Mouse (Mus musculus) regulatory T cell (primary cell): ENCODE data around the gene Eaf1.
"Not testable (repeated sequence)": the region's sequence is repeated elsewhere in the genome, so short reads cannot be mapped to it uniquely, and the experiment has no call there.

Experiments used
- in situ Hi-C: fragments of 300-600 bp; cut with MboI, MseI; formaldehyde crosslinking; loops from one replicate; pipeline ENCODE4 v1.15.1; 2025; ENCODE audit warnings: high pct_unique_total_duplicates

Eaf1 gene

GRCm38 (mm10) chr14:31494349-31494974 is at the start of gene Eaf1:
Gene Eaf1 (plus strand): TSS chr14:31494399.
- in situ Hi-C loops, result no loop called here

DNA sequence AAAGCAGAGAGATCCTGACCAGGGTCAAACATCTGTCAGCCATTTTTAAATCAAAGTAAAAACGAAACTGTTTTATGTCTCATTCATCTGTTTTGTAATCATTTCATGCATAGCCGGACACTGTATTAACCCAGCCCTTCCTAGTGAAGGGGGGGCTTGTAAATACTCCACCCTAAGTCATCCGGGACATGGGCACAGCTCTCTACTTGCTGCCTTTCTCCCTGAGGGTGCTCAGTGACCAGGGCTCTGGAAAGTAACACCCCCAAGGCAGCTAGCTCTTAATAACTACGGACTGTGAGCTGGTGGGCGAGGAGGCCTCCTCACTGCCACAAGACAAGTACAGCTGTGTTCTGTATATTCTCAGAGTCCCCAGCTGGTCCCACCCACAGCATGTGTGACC is 45.2 kb upstream of the Eaf1 start:
- in situ Hi-C loops, result no loop called here

GRCm38 (mm10) chr14:31453946-31454345 is 40.3 kb upstream of the Eaf1 start:
- in situ Hi-C loops, result not testable (repeated sequence)

GRCm38 (mm10) chr14:31454849-31455566 is 39.2 kb upstream of the Eaf1 start:
- in situ Hi-C loops, result loop anchor here (5.0 kb wide), 1 partner anchor 68 kb away; no protein-coding TSS in a partner anchor

DNA sequence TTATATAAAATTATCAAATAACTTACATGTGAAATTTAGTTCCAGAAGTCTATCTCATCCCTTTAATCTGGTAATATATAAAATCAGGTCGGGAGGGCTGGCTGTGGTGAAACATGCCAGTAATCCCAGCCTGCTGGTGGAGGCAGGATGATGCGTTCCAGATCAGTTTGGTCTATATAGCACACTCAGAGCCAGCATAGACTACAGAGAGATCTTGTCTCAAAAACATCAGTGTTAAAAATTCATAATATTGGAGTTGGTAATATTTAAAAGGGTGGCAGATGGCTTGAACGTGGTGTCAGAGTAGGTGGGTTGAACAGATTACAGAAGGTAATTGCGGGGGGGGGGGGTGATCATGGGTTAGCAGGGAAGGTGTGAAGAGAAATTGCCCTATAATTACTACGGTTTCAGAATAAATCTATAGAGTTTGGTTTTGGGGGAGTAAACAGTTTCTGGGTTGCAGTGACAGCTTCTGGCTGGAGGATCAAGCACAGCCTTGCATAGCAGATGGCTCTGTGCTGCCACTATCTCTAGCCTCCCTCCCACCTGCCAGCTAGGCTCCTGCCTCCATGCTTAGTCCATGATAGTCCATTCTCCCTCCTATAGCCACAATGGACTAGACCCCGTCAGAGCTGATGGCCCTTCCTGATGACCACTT is 38.0 kb upstream of the Eaf1 start:
- in situ Hi-C loops, result loop anchor here (5.0 kb wide), 1 partner anchor 69 kb away; no protein-coding TSS in a partner anchor

- in situ Hi-C loops, result loop anchor here (5.0 kb wide), 1 partner anchor 71 kb away; no protein-coding TSS in a partner anchor
Measured at GRCm38 (mm10) chr14:31458006-31458405, 36.2 kb upstream of the Eaf1 start.

- in situ Hi-C loops, result not testable (repeated sequence)
Measured at GRCm38 (mm10) chr14:31462226-31462625, 32.0 kb upstream of the Eaf1 start.

GRCm38 (mm10) chr14:31462886-31463285 is 31.3 kb upstream of the Eaf1 start:
- in situ Hi-C loops, result no loop called here

- in situ Hi-C loops, result no loop called here
Measured at GRCm38 (mm10) chr14:31464176-31464575, 30.0 kb upstream of the Eaf1 start.

GRCm38 (mm10) chr14:31469711-31470110 is 24.5 kb upstream of the Eaf1 start:
- in situ Hi-C loops, result loop anchor here (5.0 kb wide), 1 partner anchor 197 kb away; no protein-coding TSS in a partner anchor

- in situ Hi-C loops, result loop anchor here (5.0 kb wide), 1 partner anchor 200 kb away; no protein-coding TSS in a partner anchor
Measured at GRCm38 (mm10) chr14:31472451-31473061, 21.6 kb upstream of the Eaf1 start.

GRCm38 (mm10) chr14:31473297-31473696 is 20.9 kb upstream of the Eaf1 start:
- in situ Hi-C loops, result loop anchor here (5.0 kb wide), 1 partner anchor 201 kb away; no protein-coding TSS in a partner anchor

DNA sequence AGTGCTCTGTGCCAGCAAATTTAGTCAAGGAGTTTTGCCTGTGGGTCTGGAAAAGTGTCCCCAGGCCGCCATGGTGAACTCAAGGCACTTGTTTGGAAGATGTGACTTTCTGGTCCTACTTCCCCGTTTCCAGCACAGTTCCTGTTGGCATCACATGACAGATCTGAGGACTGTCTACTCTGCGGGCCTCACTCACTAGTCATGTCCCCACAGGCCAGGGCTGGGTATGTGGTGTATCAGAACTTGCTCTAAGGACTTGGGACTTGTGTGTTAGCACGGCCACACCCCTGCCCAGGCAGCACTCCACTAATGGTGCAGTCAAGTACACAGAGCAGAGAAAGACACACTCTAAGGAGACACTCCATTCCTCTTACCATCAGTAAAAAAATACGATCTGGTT is 11.8 kb upstream of the Eaf1 start:
- in situ Hi-C loops, result no loop called here

DNA sequence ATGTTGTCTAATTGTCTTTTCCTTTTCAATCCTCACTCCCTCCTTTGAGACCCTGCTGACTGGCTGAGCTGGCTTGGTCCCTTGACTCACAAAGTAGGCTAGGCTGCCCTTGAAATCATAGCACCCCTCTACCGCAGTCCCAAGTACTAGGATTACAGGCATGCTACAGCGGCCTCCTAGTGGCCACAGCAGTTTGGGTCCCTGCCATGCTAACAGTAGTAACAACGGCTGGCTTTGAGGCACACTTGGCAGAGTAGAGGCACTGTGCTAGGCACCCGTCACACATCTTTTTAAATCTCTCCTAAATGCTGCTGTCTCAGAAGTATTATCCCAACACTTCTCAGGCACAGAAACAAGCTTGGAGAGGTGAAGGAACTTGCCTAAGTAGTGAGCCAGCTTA is 7.7 kb upstream of the Eaf1 start:
- in situ Hi-C loops, result no loop called here

DNA sequence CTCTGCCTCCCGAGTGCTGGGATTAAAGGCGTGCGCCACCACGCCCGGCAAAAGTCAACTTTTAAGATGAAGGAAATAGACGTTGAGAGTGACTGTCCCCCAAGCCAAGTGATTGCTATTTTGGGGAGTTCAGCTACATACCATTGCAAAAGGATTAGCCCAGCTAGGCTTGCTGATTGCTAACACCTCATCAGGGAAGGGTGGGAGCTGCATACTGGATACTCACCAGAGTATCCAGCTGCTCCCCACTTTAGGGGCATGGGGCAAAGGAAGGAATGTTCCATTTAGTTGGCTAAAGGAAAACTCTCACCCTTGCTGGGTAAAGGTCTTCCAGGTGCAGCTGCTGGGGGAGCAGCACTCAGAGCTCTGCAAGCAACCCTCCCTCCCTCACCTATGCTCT is 6.1 kb upstream of the Eaf1 start:
- in situ Hi-C loops, result no loop called here

DNA sequence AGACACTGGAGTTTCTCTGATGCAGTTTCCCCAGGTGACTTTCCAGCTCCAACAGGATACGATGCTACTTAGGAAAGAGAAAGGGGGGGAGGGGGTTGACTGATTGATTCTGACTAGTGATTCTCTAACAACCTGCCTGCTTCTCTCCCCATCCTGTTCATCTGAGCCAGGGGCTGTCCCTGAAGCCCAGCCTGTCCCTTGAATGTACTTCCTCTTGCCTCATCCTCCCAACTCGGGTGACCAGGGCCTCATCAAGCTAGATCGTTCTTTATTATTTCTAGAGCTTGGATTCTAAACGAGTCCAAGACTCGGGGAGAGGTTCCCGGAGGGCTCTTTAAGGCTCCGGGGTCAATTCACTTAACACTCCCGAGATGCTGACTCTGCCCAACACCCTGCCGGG is 298 bp upstream of the Eaf1 start:
- in situ Hi-C loops, result no loop called here

GRCm38 (mm10) chr14:31494975-31495455 is 816 bp downstream of the Eaf1 start, which contains the start of gene Mettl6:
Gene Mettl6 (minus strand): TSS chr14:31495040.
- in situ Hi-C loops, result no loop called here

DNA sequence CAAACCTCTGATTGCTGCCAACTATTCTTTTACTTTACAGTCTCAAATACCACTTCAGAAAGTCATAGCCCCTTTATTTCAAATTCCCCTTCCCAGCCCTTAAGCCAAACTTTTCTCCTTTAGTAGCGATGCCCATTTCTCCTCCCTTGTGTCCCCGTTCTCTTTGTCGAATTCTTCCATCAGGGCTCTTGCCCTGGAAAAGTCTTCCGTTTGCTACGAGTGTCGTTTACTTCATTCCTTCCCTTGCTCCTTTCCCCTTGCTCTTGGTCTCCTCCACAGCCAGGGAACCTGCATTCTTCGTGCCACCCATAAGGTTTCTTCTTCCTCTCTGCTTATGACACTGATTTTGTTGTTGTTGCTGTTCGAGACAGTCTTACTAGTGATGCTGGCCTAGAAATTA is 1.3 kb downstream of the Eaf1 start:
- in situ Hi-C loops, result no loop called here

GRCm38 (mm10) chr14:31496241-31496646 is 2.0 kb downstream of the Eaf1 start:
- in situ Hi-C loops, result no loop called here

GRCm38 (mm10) chr14:31499526-31499925 is 5.3 kb downstream of the Eaf1 start:
- in situ Hi-C loops, result no loop called here

GRCm38 (mm10) chr14:31503406-31503805 is 9.2 kb downstream of the Eaf1 start:
- in situ Hi-C loops, result loop anchor here (5.0 kb wide), 2 partner anchors 74 to 119 kb away; no protein-coding TSS in a partner anchor

GRCm38 (mm10) chr14:31506456-31506855 is 12.3 kb downstream of the Eaf1 start:
- in situ Hi-C loops, result no loop called here
